Mouse (Mus musculus): Measurements from ENCODE around the gene Ush2a. TPM values are rescaled to one million over a fixed set of nuclear protein-coding genes. Genes with fewer than 3 reads are reported as not detected.

Gene Ush2a
- total RNA-seq, 2 experiments from 2014 or later, result 0.05 to 0.59 TPM

DNA sequence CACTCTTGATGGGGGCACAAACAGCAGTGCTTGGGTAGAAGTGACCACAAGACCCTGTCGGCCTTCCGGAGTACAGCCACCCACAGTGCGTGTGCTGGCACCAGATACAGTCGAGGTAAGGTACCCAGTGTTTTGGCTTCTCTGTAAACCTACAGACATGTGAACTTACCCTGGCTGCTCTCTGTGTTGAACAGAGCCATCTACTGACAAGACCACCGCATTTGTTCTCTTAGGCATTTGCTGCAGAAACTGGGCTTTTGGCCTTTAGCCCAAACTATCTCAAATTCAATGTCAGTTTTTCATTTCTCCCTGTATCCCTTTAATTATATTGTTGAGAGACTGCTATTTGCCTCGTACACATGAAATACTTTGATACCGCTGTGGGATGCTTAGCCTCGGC is 466.8 kb downstream of the Ush2a start:
- no peak for DNase-seq (ENCODE audit: low spot score in 2 of 2)
- intact Hi-C loops (cut with DNase I), result no loop called here

- intact Hi-C loops (cut with DNase I), result no loop called here
Measured at GRCm38 (mm10) chr1:188729179-188729578, 467.4 kb downstream of the Ush2a start.

DNA sequence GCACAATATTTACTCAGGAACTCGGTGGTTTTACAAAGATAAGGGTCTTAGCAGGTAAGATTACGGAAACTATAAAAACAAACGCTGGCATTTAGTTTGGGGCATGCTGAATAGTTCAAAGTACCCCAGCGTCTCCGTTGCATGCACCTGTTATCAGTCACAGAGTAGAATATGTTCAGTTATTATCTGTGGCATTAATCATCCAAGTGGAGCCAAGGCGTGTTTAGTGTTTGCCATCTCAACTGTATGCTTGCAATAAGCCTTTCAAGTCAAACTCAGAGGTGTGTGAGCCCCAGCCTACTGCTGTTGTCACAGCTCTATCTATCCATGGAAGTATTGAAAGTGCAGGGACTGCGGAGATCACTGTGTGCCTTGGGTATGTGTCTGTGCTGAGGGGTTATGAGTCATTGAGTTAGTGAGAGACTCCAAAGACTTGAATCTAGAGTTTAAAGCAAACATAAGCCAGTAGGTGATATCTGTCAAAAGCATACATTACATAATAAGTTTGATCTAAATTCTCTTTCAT is 473.0 kb downstream of the Ush2a start:
- intact Hi-C loops (cut with DNase I), result no loop called here

More at GRCm38 (mm10) chr1:188729179-188729578, 467.4 kb downstream of the Ush2a start:
- DNase-seq (ENCODE audit: low spot score in 2 of 2), result no peak

DNA sequence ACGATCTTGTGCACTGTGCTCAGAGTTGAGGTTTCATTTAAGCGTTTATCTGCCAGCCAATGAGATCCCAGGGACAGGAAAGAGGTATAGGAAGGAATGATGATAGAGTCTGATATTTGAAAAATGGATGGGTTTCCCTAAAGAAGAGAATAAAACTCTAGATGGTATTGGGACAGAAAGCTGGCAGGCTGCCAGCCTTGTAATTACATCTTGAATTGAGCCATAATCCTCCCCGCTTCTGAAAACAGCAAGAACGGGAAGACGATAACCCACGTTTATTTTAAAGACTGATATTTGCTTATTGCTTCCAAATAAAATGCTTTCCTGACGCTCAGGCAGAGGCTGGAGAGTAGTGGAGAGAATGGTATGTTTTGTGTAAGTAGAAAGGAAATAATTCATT is 481.1 kb downstream of the Ush2a start:
- intact Hi-C loops (cut with DNase I), result no loop called here
- no peak for DNase-seq (ENCODE audit: low spot score in 2 of 2)

More for the DNA sequence above, 473.0 kb downstream of the Ush2a start:
- no peak for DNase-seq (ENCODE audit: low spot score in 2 of 2)

GRCm38 (mm10) chr1:188755031-188755430 is 493.2 kb downstream of the Ush2a start:
- intact Hi-C loops (cut with DNase I), result no loop called here
- no peak for DNase-seq (ENCODE audit: low spot score in 2 of 2)

- intact Hi-C loops (cut with DNase I), result no loop called here
- no peak for DNase-seq (ENCODE audit: low spot score in 2 of 2)
Measured at GRCm38 (mm10) chr1:188760515-188760914, 498.7 kb downstream of the Ush2a start.

DNA sequence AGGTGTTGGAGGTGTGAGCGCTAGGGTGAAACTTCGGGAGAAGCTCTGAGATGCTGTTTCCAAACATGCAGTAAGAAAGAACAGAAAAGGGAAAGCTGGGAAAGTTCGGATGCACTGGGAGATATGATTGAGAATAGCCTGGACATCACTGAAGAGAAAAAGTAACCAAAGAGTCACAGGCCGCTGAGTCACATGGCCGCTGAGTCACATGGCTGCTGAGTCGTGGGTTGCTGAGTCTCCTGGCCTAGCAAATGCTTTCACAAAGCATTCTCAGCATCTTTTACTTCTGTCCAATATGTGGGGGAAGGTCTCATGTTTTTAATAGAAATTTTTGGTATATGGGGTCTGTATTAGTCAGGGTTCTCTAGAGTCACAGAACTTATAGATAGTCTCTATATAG is 500.6 kb downstream of the Ush2a start:
- intact Hi-C loops (cut with DNase I), result no loop called here
- DNase-seq (ENCODE audit: low spot score in 2 of 2), result no peak

- intact Hi-C loops (cut with DNase I), result no loop called here
- DNase-seq (ENCODE audit: low spot score in 2 of 2), result no peak
Measured at GRCm38 (mm10) chr1:188763761-188764160, 501.9 kb downstream of the Ush2a start.

GRCm38 (mm10) chr1:188770828-188771227 is 509.0 kb downstream of the Ush2a start:
- intact Hi-C loops (cut with DNase I), result no loop called here
- DNase-seq (ENCODE audit: low spot score in 2 of 2), result no peak

DNA sequence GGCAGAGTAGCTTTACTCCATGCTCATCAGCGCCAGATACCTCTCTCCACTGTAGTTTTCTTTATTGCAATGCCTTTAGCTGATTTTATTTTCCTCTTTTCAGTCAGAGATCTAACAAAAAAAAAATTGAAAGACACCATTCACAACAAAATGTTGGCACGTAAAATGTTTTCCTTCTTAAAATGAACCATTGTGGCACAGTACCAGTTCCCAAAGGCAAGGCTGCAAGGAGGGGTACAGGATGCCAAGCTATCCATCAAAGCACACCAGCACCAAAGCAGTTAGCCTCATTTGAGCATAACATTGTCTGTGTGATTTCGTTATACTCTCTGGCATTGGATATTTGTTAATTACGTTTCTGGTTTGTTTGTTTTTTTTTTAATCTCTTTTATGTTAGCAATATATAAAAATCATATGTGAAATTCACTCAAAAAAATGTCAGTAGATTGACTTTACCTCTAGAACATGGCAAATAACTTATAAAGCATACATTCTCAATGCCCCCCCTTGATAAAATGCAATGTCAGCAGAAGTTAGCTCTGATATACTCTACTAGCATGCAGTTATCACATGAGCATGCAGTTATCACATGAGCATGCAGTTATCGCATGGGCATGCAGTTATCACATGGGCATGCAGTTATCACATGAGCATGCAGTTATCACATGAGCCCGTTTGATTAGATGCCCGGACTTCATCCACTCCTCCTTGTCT is 510.9 kb downstream of the Ush2a start:
- intact Hi-C loops (cut with DNase I), result no loop called here
- DNase-seq (ENCODE audit: low spot score in 2 of 2), result no peak

DNA sequence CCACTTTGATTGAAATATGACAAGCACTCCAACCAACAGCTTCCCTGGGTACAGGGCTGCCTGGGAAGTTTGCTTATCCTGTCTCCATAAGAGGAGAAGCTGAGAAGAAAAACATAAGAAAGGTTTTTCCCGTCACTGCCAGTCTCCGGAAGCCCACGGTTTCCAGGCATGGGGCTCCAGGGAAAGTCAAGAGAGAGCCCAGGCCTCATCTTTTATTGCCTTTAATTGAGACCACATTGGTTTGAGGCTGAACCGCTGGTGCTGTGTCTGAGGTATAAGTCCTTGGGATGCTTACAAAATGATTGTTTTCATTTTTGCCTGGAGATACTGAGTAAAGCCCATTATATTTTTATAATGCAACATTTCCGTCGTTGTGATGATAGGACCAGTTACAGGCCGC is 511.8 kb downstream of the Ush2a start:
- DNase-seq (ENCODE audit: low spot score in 2 of 2), result no peak
- intact Hi-C loops (cut with DNase I), result no loop called here

DNA sequence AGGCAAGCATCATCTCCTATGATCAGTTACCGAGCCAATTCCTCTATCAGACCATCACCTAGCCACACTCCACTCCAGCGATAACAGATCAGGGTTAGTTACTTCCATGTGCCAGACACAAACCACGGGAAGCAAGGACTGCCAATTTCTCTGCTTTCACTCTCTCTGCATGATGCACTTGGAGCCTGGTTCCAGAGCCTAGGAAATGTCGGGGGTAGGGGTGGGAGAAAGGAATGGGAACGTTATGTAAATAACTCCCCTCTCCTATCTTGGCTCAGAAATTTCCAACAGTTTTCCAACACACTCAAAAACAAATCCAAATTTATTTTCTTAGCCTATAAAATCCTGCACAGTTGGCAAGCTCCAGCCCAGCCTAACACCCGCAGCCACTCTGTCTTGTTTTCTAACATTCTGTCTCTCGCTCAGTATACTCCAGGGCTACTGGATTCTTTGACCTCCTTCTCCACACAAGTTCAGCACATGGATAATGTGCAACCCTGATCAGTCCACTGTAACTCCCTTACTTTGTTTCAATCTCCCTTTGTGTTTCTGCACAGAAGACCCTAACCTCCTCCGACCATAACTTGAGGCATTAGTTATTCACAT is 515.8 kb downstream of the Ush2a start:
- intact Hi-C loops (cut with DNase I), result no loop called here
- DNase-seq (ENCODE audit: low spot score in 2 of 2), result no peak

- no peak for DNase-seq (ENCODE audit: low spot score in 2 of 2)
- intact Hi-C loops (cut with DNase I), result no loop called here
Measured at GRCm38 (mm10) chr1:188785056-188785455, 523.2 kb downstream of the Ush2a start.

- intact Hi-C loops (cut with DNase I), result no loop called here
- no peak for DNase-seq (ENCODE audit: low spot score in 2 of 2)
Measured at GRCm38 (mm10) chr1:188805069-188805468, 543.2 kb downstream of the Ush2a start.

DNA sequence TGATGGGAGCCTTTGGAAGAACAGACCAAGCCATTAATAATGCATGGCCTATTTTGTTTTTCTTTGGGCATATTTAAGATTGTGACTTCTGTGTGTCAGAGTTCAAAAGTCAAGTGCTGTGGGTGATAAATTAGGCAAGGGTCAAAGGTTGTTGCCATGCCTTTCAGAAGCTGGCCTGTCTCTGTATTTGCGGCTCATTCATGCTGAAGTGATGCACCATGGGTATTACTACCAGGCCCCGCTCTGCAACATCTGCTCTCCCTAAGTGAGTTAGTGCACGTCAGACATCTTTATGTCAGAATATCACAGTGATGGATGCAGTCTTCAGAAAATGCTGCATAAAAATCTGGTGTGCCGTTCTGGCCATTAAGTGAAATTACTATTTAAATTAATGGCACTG is 544.0 kb downstream of the Ush2a start:
- DNase-seq (ENCODE audit: low spot score in 2 of 2), result no peak
- intact Hi-C loops (cut with DNase I), result no loop called here

DNA sequence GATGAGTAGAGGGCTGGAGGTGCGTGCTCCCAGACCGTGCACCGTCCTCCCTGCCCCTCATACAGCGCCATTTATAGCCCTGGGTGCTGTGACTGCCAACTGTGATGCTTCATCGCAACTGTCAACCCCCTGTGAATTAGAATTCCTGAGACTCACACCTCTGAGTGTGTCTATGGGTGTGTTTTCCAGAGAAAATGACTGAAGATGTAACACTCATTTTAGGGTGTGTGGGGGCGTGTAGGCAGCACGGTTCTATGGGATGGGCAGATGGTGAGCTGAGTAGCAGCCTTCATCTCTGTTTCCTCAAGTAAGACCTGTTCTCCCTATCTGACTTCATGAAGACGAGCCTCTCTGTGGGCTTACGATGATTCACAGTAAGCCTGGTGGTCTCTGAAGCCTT is 548.8 kb downstream of the Ush2a start:
- intact Hi-C loops (cut with DNase I), result no loop called here
- peak; percentile 10 to 23 for DNase-seq (ENCODE audit: low spot score in 2 of 2)

DNA sequence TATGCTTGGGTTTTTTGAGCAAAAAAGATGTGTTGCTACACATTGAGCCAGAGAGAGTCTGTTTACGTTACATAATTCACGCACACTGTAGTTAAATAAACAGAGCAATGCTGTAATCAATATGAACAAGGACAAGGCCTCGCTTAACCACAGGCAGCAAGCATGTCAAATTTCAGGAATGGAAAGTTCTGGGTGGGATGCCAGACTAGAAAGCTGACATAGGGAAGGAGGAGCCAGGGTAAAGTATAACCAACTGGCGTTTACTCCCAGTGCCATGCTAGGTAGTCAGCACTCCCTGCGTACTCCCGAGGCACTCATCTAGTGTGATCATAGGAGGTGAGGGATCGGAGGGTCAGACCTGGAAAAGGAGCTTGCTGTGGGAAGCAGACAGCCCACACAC is 553.2 kb downstream of the Ush2a start:
- intact Hi-C loops (cut with DNase I), result no loop called here
- DNase-seq (ENCODE audit: low spot score in 2 of 2), result no peak

- DNase-seq (ENCODE audit: low spot score in 2 of 2), result no peak
- intact Hi-C loops (cut with DNase I), result no loop called here
Measured at GRCm38 (mm10) chr1:188824195-188824594, 562.4 kb downstream of the Ush2a start.

GRCm38 (mm10) chr1:188824878-188825532 is 563.2 kb downstream of the Ush2a start:
- intact Hi-C loops (cut with DNase I), result no loop called here
- DNase-seq (ENCODE audit: low spot score in 2 of 2), result no peak

- intact Hi-C loops (cut with DNase I), result no loop called here
- DNase-seq (ENCODE audit: low spot score in 2 of 2), result no peak
Measured at GRCm38 (mm10) chr1:188830527-188831407, 568.9 kb downstream of the Ush2a start.
